Mouse (Mus musculus): ENCODE data around the gene Dock11.

Dock11 gene

DNA sequence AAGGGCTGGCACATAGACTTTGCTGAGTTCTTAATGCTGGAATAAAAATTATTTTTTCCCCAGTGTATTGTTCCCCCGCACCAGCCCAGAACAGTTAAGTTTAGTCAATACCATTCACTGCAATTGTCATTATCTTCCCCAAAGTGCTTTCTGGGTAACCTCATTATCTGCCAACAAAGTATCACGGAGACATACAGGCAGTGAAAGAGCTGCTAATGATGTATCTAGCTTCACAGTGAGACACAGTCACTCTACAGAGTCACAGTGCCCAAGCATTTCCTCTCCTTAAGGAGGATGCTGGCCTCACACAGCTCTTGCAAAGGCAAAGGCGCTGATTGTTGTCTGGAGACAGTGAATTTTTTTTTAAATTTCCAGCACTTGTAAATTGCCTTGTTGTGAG, 63.3 kb downstream of the Dock11 start:
- no peak for DNase-seq

DNA sequence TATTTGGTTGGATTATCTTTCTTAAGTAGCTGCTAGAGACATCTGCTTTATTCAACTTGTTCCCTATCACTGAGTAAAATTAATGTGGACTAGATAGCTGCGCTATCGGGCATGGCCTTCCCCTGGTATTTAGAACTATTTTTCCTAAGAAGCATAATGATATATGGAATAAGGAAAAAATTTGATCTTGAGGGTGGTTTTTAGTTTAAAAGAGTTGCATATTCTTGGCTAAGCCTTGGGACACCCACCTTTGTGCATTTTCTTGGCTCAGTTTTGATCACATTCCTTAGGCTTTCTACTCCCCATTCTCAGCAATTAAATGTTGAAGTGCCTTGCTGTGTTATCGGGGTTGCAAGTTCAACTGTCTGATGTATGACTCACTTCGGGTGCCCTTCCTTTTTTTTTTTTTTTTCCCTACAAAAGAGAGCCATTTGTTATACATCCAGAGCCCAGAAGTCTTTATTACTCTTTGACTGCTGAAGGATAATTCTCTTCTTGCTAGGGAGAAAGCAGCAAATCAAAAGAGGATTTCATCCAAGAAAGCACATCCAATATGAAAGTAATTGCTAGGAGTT, 64.0 kb downstream of the Dock11 start:
- DNase-seq, result no peak

DNA sequence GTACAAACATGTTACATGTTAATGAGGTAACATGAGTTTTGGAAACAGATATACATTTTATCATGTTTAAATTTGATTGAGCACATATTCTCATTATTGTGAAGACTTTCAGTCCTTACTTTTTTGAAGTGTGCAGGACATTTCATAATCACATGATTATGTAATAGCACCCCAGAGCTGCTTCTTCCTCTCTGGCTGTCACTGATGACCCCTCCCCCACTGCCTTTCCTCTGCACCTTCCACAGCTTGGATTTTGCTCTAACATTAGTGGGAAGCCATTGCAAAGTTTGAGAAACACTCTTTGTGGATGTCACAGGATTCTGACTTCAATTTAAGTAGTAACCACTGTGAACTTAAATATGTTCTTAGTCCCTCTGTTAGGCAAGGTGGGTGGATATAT, 67.6 kb downstream of the Dock11 start:
- DNase-seq, result no peak

DNA sequence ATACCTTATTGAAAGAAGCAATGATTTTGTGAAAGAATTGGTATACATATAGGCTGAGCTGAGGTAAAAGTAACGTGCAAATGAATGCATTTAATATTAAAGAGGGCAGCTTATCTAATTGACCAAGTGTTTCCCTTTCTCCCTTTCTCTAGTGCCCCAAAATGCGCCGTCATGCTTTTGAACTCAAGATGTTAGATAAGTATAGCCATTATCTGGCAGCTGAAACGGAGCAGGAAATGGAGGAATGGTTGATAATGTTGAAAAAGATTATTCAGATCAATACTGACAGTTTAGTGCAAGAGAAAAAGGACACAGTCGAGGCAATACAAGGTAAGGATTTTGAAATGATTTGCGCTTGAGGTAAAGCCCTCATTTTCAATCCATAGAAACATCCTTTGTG, 74.5 kb downstream of the Dock11 start:
- DNase-seq, result no peak

DNA sequence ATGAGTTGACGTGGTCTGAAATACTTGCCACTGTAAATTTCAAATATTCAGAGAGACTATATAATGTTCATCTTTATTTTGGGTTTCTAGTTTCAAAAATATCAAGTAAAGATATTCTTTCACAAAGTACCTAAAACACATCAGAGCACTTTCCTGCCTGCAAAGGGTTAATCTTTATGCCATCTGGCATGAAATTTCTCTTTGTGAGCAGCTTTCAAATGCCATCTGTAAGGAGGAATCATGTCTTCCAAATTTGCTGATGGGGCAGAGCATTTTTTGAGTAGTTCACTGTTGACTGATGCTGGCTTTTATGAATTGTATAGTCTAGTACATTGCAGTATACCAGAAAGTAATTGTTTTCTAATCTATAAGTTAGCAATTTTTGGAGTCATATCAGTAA, 80.6 kb downstream of the Dock11 start:
- DNase-seq, result no peak

DNA sequence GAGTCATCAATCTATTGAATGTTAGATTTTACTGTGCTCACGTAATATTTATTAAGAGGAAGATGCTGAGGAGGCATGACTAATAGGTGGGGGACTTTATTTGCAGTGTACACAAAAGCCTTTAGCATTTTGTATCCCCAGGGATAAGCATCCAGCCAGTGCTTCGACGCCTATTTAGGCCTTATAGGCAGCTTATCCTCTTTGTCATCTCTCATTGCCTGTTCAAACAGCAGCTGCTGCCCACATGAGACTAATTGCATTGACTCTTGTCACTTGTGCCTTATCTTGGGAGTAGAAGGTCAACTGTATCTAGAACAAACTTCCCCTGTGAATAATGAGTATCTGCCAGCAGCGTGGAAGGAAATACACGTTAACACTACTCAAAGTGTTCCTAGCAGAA, 88.0 kb downstream of the Dock11 start:
- no peak for DNase-seq

DNA sequence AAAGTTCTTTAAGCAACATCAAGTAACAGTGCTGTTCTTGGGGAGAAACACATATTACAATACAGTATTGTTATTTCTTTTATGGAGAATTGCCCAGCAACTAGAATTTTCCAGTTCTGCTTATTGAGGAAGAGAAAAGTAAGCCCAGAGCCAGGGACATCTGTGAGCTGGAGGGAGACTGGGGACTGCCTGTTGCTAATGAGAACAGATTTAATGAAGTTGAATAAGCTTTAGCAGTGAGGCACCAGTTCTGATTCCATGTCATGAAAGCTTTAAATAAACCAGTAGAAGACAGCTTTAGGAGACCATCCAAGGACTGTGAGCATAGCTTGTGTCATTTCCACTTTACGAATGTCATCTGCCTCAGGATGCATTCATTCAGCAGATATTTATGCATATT, 99.3 kb downstream of the Dock11 start:
- no peak for DNase-seq

DNA sequence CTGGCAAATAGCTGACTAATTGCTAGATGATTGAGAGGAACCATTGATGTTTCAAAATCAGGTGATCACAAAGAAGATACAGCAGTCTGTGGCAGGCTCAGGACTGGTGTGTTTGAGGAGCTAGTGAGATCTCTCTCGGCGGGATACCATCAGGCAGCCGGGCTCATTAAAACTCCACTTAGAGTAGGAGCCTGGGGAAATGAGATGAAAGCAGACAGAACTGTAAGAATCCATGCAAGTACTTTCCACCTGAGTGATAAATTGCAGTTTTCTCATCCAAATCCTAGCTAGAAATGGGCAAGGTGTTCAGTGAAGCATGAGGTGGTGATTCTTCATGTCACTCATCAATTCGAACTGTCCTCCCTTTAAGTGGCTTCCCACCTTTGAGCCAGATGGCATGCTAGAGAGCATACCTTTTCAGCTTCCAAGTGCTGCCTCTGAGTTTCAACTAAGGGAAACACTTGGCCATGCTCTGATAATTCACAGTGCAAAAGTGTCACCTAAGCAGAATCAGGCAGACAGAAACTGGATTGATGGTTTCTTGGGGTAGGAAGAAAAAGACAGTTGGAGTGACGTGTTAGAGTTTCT, 102.0 kb downstream of the Dock11 start:
- DNase-seq, result no peak

DNA sequence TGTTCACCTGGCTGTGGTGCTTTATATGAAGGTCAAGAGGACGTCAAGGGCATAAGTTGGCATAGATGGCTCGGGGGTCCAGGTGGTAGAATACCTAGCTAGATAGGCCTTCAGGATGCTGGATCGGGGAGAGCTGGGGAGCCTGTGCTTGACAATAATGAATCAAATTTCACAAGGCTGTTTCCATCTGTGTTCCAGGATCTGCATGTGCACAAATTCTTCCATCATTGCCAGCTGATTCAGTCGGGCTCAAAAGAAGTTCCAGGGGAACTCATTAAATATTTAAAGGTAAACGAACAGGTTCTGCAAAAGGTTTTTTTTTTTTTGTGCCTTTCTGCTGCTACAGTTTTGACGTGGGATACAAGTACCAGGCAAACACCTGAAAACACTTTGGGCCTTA, 105.6 kb downstream of the Dock11 start:
- no peak for DNase-seq

DNA sequence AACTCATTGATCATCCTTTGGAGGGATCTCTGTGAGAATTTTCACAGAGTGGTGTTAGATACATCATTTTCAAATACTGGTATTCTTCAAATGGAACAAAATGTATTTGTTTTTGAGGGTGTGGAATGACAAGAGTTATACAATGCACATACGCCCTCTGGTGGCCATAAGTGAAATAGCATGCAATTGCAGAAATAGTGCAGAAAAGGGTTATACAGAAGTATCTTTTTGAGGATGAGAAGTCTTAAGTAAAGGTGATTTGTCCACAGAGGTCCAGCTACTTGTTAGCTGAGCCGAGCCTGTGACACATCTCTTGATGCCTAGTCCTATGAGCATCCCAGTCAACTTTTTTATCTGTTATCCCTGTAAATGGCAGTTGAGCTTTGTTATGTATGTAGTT, 108.4 kb downstream of the Dock11 start:
- DNase-seq, result peak; percentile 25

DNA sequence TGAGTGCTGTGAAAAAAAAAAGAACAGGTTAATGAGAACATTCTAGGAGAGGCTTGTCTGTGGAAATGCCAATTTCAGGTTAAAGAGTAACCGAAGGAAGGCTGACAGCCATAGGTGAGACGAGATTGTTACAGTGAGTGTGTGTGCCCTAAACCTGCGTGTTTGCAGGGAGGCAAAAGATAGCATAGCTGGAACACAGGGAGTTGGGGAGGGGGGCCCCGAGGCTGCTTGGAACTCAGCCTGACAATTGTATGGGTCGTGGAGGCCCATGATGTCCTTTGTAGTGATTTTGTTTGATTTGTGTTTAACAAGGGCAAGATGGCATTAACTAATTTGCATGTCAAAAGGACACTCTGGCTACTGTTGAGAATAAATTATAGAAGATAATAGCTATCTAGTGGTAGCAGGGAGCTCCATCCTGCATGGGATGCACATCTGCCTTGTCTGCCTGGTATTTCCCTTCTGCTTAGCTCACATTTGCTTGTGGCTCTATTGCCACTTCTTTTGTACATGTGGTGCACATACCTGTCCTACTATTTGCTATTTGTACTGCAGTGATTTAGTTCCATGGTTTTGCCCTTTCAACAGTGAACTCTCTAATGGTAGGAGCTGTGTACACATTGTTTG, 109.3 kb downstream of the Dock11 start:
- DNase-seq, result peak; percentile 14

DNA sequence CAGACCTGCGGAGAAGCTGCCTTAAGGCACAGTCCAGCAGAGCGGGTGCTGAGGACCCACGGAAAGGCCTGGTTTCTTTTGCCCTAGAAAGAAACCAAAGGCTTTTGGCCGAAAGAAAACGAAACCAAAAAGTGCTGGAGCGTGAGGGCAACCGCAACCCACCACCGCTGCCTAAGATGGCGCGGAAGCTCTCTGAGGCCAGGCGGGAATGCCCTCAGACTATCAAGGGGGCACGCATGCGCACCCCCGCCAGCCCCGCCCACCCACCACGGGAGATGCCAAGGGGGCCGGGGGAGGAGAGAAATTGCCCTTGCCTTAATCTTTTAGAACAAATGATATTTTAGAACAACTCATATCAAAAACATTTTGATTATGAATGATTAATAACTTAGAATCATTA, 137.0 kb downstream of the Dock11 start:
- DNase-seq, result no peak

DNA sequence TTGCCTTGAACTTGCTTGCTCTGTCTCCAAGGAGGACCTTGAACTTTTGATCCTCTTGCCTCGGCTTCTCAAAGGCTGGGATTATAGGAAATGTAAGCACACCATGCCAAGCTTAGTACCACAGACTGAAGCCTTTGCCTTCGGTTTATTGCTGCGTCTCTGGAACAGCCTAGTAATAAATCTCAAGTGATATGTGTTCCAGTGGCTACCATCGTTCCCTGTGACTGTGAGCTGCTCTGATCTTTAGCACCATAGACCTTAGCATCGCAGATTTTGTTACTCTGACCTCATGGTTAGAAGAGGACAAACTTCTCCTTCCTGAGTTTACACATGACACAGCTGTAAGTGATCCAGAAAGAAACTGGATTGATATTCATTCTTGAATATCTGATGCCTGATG, 142.5 kb downstream of the Dock11 start:
- no peak for DNase-seq

DNA sequence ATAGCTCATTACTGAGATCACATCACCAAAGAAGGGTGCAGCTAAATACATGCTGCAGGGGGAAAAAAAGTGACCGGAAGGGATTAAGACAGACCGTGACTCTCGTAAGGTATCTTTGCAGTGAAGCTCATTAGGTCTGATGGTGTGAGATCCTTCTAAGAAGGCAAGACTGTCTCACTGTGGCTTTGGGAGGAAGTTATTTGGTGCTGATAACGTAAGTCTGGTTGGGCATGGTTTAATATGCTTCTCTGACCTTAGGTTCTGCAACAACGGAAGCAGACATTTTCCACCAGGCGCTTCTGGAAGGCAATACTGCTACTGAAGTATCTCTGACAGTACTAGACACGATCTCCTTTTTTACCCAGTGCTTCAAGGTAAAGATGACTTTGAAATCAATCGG, 145.4 kb downstream of the Dock11 start:
- no peak for DNase-seq

DNA sequence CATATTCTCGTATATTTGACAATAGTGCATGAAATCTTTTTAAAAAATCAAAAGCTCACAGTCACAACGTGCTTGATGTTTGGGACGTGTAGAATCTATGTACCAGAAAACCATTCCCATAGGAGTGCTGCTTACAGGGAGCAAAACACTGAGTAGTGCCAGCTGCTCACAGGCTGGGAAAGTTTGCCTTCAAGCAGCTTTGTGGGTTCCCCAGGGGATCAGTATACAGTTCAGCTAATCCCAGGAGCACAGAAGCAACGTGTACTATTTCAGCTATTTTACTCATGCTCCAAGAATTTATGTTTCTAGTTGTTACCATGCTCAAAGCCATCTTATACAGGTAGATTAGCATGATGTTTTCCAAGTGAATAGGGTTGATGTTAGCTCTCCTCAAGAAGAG, 157.1 kb downstream of the Dock11 start:
- no peak for DNase-seq

DNA sequence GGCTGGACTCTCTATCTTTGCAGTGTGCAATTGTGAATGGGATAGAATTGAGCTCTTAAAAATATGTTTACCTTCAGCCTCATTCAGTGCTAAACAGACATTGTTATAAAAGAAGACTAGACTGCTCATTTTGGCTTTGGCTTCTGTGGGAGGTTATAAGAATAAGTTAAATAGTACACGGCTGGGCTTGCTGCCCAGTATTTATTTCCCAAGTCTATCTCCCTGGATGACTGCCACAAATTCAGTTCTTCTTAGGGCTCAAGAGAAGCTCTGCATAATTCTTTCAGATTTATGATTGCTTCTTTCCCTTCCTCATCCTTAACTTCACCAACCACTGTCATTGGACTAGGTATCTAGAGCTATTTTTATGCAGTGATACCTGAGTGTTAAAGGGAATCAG, 158.8 kb downstream of the Dock11 start:
- peak; percentile 73 for DNase-seq

DNA sequence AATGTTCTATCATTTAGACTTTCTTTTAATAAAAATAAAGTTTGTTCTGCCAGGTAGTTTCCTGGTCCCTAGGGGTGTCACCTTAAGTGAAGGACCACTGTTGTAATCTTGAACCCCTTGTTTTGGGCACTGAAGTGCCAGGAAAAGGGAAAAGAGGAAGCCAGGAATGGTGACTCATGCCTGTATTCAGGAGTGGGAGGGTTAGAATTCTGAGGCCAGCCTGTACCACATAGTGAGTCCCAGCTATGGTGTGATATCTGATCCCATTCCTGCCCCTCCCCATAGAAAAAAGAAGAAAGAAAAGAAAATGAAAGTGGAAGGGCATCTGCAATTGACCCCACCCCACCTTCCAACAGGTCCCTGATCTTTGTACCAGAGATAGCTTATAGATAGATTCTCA, 161.7 kb downstream of the Dock11 start:
- DNase-seq, result no peak

DNA sequence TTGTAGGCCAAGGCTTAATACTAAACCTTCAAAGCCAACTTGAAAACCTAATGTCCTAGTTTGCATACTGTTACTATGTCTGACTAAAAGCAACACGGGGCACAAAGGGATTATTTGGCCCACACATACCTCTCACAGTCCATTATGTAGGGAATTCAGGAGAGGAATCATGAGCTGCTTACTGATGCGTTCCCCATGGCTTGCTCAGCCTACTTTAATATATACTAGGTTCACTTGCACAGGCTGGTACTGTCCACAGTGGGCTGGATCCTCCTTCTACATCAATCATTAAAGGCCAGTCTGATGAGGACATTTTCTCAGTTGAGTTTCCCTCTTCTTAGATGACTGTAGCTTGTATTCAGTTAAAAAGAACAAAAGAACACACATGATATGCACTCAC, 185.4 kb downstream of the Dock11 start:
- no peak for DNase-seq

DNA sequence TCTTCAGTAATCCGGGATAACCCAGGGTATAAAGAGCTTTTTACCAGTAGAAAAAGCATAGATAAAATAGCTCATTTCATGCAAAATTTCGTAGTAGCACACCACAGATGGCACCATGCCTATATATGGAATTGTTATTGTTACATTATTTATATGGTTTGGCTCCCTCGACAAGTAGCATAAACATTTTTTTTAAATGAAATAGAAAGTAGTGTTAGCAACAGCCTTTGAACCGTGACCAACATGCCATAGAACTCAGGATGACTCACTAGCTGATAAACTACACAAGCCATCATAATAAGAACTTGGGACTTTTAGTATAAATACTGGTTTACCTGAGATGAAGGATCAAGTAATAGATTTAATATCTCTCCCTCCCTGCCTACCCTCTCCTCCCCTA, 188.5 kb downstream of the Dock11 start:
- no peak for DNase-seq

DNA sequence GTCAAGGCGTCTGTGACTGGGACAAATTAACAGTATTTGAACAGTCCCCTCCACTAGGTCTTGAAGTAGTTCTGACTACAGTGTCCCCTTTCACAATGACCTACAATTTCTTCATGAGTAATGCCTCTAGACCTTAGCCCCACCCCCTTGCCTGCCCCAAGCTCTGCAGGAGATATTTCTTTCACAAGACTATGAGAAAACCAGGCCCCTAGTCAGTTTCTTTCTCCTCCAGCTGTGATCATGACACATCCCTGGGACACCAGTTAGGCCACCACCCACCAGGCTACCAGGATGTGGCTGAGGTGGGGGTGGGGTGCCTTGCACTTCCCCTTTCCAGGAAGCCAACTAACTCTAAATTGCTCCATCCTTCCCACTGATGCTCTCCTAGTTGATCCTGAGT, 194.3 kb downstream of the Dock11 start:
- DNase-seq, result no peak

DNA sequence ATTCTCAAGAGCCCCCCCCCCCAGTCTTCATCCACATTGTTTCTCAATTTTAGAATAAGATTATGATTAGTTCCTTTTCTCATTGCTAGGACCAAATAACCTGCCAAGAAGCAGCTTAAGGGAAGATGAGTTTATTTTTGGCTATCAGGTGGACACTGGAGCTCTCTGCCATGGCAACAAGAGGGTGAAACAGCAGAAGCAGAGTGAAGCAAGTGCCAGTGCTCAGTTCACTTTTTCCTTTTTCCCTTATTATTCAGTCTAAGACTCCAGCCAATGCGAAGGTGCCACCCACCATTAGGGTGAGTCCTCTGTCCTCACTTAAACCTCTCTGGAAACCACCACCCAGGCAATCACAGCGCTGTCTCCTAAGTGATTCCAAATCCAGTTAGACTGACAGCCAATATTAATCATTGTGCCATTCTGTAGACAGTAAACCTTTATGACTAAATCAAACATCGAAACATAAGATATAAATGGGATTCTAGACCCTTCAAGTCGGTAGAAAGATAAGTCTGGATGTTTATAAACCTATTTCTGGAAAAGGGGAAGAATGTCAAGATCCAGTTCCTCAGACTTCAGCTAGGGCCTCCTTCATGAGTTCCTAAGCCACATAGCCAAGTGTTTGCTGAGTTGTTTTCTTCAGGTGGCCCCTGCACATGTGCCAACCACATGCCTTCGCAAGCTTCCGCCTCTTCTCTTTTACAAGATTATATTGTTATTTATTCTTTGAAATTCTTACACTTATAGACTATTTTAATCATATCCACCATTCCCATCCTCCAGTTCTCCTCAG, 200.0 kb downstream of the Dock11 start:
- no peak for DNase-seq

DNA sequence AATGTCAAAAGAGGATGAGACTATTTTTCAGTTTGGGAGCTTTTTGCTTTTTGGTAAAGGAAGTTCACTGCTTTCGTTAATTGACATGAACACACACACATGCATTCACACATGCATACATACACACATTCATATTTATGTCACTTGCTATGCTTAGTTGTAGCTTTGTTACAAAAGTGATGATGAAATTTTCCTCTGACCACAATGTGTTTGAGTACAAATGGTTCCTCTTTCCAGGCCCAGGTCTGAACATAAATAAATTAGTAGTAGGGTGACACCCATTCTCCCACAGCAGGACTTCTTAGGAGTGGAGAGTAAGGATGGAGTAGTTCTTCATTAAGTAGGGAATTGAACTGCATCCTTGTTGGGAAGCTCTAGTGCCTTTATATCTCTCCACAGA, 212.3 kb downstream of the Dock11 start:
- no peak for DNase-seq

DNA sequence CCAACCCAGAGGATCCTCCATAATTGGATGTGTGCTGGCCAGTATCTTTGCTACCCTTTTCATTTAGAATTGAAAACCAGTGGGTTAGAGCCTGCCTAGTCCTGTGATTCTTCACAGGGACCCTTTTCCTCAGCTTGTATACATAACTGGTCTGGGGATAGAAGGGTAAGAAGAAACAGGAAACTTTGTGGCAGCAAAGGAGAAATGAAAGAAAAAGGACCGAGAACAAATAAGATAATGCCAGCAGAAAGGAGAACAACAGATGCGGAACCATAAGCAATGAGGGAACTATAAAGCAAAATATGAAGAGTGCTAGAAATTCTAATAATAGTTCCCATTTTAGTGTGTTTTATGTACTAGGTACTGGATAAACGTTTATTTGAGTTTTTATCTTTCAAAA, 212.7 kb downstream of the Dock11 start:
- DNase-seq, result no peak

DNA sequence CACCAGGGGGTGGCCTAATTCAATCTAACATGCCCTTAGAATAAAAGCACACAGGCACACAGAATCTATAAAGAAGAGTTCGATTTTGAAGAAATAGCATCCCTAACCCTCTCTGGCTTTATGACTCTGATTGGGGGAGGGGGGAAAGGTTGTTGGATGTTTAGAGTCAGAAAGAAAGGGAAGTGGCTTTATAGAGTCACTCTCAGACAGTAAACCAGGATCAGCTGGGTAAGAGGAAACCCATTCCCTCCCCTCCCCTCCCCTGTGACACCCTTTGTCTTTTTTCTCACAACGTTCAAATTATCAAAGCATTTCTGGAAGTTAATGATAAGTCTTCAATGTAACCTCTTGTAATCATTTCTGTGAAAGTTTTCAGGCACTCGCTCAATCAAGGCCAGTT, 220.0 kb downstream of the Dock11 start:
- DNase-seq, result no peak
